Mouse (Mus musculus) CD8-positive naive resting alpha-beta T cell, adult 2 months (primary cell): ENCODE data around the gene Tnip1.

Experiments
- DNase-seq, 2 experiments: peaks; one replicate each; pipeline ENCODE4 v3.0.0; 2022; ENCODE audit warnings: low read depth in 2 of 2, low spot score in 2 of 2

Gene Tnip1

DNA sequence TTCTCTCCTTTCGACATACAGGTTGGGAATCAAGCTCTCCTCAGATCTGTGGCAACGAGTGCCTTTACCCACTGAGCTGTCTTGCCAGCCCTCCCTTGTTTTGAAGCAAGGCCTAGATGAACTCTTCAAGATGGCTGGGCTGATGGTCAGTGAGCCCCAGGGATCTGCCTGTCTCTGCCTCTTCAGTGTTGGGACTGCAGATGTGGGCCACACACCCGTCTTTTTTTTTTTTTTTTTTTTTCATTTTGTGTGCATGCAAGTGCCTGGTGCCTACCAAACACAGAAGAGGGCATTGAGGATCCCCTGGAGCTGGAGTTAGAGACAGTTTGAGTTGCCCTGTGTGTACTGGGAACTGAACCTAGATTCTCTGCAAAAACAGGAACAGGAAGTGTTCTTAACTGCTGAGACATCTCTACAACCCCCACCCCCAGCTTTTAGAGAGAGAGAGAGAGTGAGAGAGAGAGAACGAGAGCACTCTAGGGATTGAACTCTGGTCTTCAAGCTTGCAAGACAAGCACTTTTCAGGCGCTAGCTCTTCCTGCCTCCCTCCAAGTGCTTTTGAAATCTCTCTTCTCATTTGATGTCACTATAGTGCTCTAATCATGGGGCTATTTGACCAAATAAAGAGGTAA is 78.4 kb downstream of the Tnip1 start:
- no peak for DNase-seq

GRCm38 (mm10) chr11:54882671-54883070 is 80.0 kb downstream of the Tnip1 start:
- no peak for DNase-seq

DNA sequence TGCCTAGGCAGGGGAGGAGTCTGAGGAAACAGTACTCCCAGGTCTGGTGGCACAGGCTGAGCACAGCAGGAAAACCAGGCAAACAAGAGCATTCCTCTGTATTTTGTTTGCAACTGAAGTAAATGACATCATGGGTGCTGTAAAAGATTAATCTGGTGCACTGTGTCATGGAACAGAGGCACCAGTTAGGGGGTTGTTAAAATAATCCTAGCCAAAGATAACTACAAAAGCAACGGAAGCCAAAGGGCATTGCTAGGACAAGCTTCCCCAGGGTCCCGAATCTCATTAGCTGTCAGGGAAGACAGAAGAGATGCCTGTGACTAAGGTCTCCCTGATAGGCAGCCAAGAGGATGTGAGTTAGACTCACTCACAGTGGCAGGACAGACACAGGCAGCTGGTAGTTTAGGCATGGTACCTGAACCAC is 81.7 kb downstream of the Tnip1 start:
- no peak for DNase-seq

DNA sequence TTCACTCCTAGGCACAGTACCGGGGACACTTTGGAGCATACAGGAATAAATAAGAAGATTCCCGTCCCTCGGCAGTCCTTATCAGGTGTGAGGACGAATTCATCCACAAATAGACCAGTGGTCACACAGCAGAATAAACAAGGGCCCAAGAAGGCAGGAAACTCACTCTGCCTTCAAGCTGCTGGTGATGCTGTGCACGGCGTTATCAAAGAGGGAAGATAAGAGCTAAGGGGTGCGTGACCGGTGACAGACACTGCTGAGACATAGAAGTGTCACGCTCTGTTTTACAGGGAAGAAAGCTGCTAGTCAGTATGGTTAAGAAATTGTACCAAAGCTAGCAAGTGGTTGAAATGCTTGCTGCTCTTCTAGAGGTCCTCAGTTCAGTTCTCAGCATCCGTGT is 82.8 kb downstream of the Tnip1 start:
- no peak for DNase-seq

- peak; percentile 41 to 59 for DNase-seq
Measured at GRCm38 (mm10) chr11:54879434-54879833, 83.3 kb downstream of the Tnip1 start.

DNA sequence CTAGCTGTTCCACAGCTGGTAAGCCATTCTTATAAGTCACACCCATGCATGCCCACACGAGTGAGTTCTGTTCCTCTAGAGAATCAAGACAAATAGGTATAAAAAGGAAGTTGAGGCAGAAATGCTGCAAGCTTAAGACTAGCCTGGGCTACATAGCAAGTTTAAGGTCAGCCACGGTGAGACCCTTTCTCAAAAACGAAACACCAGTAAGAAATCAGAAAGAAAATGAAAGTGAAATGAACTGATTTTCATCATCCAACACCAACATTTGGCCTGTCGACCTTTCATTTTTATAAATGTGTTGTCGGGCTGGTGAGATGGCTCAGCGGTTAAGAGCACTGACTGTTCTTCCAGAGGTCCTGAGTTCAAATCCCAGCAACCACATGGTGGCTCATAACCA is 83.8 kb downstream of the Tnip1 start:
- DNase-seq = no peak

DNA sequence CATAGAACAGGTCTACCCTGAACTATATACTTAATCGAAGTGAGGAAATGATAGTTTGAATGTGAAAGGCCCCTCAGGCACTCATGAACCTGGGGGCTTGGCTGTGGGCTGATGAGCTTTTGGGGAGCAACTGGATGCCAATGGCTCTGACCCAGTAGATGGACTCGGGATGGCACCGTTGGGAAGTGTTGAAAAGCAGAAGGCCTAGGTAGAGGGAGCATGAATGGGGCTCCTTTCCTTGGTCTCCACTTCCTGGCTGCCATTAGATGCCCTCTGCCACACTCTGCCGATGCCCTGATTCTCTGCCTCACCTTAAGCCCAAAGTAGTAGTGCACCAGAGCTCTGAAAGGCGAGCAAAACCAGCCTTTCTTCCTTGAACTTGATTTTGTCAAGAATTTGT is 86.7 kb downstream of the Tnip1 start:
- DNase-seq = no peak

- DNase-seq = no peak
Measured at GRCm38 (mm10) chr11:54871831-54872537, 90.7 kb downstream of the Tnip1 start.

DNA sequence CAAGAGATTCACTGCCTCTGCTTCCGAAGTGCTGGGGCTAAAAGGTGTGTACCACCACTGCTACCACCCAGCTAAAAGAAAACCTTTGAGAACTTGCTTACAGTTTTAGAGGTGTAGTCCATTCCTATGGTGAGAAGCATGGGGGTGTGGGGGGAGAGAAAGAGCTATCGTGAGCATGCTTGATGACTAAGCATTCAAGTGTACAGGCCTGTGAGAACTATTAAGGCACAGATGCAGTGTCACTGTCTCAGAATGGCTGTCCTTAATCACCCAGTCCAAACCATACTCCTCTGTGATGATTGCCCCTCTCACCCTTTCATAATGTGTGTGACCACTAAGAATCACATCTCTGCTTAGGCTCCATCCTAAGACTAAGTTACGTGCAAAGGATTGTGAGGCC is 93.4 kb downstream of the Tnip1 start:
- DNase-seq = no peak

- DNase-seq = no peak
Measured at GRCm38 (mm10) chr11:54868445-54868844, 94.3 kb downstream of the Tnip1 start.

GRCm38 (mm10) chr11:54867903-54868434 is 94.7 kb downstream of the Tnip1 start:
- no peak for DNase-seq

- DNase-seq = no peak
Measured at GRCm38 (mm10) chr11:54867049-54867385, 95.7 kb downstream of the Tnip1 start.

GRCm38 (mm10) chr11:54866119-54867048 is 96.3 kb downstream of the Tnip1 start, which contains the start of gene Hint1:
Hint1 (plus strand) TSS chr11:54866383.
- DNase-seq = peak; percentile 80 to 85

- DNase-seq = no peak
Measured at GRCm38 (mm10) chr11:54865330-54866085, 97.2 kb downstream of the Tnip1 start.

DNA sequence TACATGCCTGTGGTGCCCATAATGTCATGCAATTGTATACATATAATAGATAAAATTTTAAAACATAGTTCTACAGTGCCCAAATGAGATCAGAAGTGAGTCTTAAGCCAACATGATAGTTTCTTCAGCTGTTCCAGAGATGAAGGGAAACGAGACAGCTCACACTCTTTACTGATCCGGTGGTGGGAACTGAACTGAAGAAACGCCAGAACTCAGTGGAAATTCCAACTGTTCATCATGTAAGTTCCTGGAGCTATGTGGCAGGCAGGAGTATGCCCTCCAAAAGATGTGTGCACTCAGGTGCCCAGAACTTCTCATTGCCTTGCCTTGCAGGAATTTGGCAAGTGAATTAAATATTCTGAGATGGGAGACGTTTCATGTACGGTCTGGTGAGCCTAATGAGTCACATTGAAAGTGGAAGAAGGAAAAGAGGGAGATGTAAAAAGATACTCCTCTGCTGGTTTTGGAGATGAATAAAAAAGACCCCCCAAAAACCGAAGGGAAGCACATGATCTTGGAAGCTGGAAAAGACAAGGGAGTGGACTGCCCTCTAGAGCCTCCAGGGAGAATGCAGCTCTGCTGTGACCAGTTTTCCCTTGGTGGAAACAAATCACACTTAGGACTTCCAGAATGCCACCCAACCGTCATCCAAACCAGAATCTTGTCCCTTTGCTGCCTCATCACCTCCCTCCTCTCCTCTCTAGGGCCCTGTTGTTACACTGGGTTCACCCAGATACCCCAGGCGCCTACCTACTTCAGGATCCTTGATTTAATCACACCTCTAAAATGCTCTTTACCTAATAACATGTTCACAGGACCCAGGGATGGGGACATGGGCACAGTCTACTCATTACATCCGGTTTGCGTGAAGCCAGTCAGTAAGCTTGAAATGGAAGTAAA is 99.8 kb downstream of the Tnip1 start:
- DNase-seq = peak in 1 of 2 experiments; percentile 31

DNA sequence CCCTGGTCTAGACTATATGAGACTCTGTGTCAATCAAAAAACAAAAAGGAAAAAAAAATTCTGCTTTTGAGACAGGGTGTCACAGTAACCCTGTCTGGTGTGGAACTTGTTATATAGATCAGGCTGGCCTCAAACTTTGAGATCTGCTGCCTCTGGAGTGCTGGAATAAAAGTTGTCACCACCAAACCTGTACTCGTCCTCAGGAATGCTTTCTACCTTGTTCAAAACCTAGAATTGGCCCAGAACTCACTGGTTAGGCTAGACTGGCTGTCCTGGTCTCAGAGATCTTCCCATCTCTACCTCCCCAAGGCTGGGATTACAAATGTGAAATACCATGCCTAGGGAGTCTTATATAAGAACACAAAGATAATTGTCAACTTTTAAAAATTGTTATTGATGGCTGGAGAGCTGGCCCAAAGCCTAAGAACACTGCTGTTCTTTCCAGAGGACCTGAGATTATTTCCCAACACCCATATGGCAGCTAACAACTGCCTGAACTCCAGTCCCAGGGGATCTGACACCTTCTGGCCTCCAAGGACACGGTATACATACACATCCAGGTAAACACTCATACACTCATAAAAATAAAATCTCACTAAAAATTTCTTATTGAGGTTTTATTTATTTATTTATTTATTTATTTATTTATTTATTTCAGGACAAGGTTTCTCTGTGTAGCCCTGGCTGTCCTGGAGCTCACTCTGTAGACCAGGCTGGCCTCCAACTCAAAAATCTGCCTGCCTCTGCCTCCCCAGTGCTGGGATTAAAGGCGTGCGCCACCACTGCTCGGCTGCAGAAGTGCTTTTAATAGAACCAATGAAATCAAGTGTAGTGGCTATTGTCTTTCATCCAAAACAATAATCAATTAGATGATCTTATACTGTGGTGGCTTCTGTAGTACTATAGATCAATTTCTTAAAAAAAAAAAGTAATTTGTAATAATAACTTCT is 101.0 kb downstream of the Tnip1 start:
- no peak for DNase-seq
